Mouse (Mus musculus) forebrain, postnatal 0 days (tissue): Measurements from ENCODE around the gene Man1b1. TPM values are rescaled to one million over a fixed set of nuclear protein-coding genes. Genes with fewer than 3 reads are reported as not detected.

Experiments
- ATAC-seq: fragments of 200-750 bp; cut with Nextera tagmentation; 2 replicates; pipeline ENCODE4 v1.8.0; 2017; ENCODE audit warnings: mild to moderate bottlenecking, moderate library complexity
- DNase-seq: peaks from one replicate; pipeline ENCODE4 v3.0.0-alpha.2; 2015
- H3K27ac ChIP-seq: fragments of 300-500 bp; sonication (generic); 2 replicates; pipeline ENCODE4 v1.5.1; 2014; ENCODE audit warnings: low read depth, mild to moderate bottlenecking, antibody characterized with exemption, low read length, moderate library complexity, mixed read lengths
- H3K27me3 ChIP-seq: fragments of 300-500 bp; sonication (generic); 2 replicates; pipeline ENCODE4 v1.6.1; 2014; ENCODE audit warnings: mild to moderate bottlenecking, low read length, mixed read lengths; ENCODE audit not compliant: insufficient read depth
- H3K36me3 ChIP-seq: fragments of 300-500 bp; sonication (generic); 2 replicates; pipeline ENCODE4 v1.6.1; 2014; ENCODE audit warnings: mild to moderate bottlenecking, moderate library complexity; ENCODE audit not compliant: insufficient read depth
- H3K4me1 ChIP-seq: fragments of 300-500 bp; sonication (generic); 2 replicates; pipeline ENCODE4 v1.6.1; 2014; ENCODE audit warnings: antibody characterized with exemption; ENCODE audit not compliant: insufficient read depth
- H3K4me2 ChIP-seq: fragments of 300-500 bp; sonication (generic); 2 replicates; pipeline ENCODE4 v1.6.1; 2014; ENCODE audit warnings: low read depth, mild to moderate bottlenecking, moderate library complexity
- H3K4me3 ChIP-seq: fragments of 300-500 bp; sonication (generic); 2 replicates; pipeline ENCODE4 v1.5.1; 2014; ENCODE audit warnings: low read depth, low read length, mixed read lengths
- H3K9ac ChIP-seq: fragments of 300-500 bp; sonication (generic); 2 replicates; pipeline ENCODE4 v1.6.1; 2014; ENCODE audit warnings: mild to moderate bottlenecking
- H3K9me3 ChIP-seq: fragments of 300-500 bp; sonication (generic); 2 replicates; pipeline ENCODE4 v1.6.1; 2016; ENCODE audit warnings: low read length
- CTCF ChIP-seq: sonication (generic); IDR thresholded peaks from 2 replicates; pipeline ENCODE4 v1.5.1; 2016; ENCODE audit warnings: antibody characterized with exemption, control low read depth, low read depth
- WGBS: fragments of 180-500 bp; shearing (Covaris S2); extraction: QIAGEN DNeasy Blood & Tissue Kit; methylation state at CpG from one replicate; pipeline ENCODE4 v1.1.7; 2014; 5-methylcytosine and 5-hydroxymethylcytosine counted together
- polyA plus RNA-seq: library from polyadenylated mRNA; unstranded; fragments of >200 nt; fragmentation: Nextera tagmentation; extraction: Ambion mirVana; gene quantifications from 2 replicates; pipeline ENCODE4 v1.2.1, GENCODE M21; 2015
- total RNA-seq: library from RNA; depleted of rRNA; stranded (reverse); fragments of >200 nt; gene quantifications from 2 replicates; pipeline ENCODE4 v1.2.3, GENCODE M21; 2014

Man1b1 gene
- total and polyA plus RNA-seq, 2 experiments from 2014 or later, result 43.8 to 66.1 TPM

DNA sequence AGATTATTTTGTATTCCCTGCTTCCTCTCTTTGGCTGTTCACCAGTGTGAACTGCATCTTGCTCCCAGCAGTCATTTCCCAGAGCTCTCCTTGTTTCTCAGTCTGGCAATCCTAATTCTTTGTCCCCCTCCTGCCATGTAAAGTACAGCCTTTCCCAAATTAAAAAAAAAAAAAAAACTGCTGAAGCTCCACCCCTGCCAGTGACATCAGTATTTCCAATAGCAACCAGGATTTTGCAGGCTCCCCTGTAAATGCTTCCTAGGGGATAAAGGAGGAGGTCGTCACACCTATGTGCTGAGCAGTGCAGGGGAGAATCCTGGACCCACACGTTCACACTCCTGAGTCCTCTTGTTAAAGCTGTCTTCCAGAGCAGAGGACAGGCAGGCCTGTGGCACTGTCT lies 12.1 kb upstream of the Man1b1 start:
- Histone ChIP-seq H3K9me3 (no peaks in the 10 kb centered on the region), H3K4me1 (peaks cover 7% of the 10 kb centered on the region), H3K27me3 (peaks cover 5% of the 10 kb centered on the region; the same call in 1 of the 2 replicates), H3K27ac (peak overlapping the region; percentile 21; the same call in 1 of the 2 replicates), H3K4me3 (no peak overlapping the region), H3K9ac (no peak overlapping the region; the same call in 1 of the 2 replicates), H3K36me3 (no peaks in the 10 kb centered on the region; the same call in 1 of the 2 replicates), H3K4me2 (no peak overlapping the region)
- ATAC-seq (peak; percentile 19; the same call in 1 of the 2 replicates), DNase-seq (peak; percentile 23)
- no peak for TF ChIP-seq CTCF
- WGBS, result 23% methylated on average over 2 of the region's 2 CpGs

DNA sequence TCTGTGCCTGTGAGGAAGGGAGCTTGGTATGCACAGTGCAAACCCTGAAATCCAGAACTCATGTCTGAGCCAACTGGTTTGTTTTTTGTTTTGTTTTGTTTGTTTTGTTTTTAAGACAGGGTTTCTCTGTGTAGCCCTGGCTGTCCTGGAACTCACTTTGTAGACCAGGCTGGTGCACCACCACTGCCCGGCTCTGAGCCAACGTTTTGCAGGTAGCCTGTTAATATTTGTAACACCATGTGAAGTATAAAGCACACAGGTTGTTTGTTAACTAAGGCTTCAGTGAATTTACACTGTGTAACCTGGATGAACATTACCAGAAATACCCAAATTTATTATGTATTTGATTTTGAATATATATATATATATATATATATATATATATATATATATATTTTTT lies 6.1 kb upstream of the Man1b1 start:
- DNase-seq (no peak), ATAC-seq (no peak)
- 78% methylated on average over 2 of the region's 2 CpGs for WGBS
- Histone ChIP-seq H3K27me3 (peaks cover 2% of the 10 kb centered on the region; the same call in 1 of the 2 replicates), H3K9ac (no peak overlapping the region), H3K9me3 (no peaks in the 10 kb centered on the region), H3K4me2 (no peak overlapping the region), H3K36me3 (no peaks in the 10 kb centered on the region), H3K27ac (no peak overlapping the region), H3K4me3 (no peak overlapping the region), H3K4me1 (no peaks in the 10 kb centered on the region)
- TF ChIP-seq CTCF, result no peak

DNA sequence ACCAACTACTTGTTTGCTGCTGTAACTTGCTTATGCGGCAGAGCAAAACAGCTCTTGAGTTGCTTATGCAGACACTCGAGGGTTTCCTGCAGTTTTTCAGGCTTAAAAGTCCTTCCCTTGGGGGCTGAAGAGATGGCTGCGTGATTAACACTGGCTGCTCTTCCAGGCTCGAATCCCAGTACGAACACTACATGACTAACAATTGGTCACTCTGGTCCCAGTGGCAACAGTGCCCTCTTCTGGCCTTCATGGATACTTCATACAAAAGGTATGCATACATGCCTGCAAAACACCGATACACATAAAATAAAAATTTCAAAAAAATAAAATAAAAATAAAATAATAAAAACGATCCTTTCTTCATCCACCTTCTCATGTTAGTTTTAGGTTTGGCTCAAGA lies 3.7 kb upstream of the Man1b1 start:
- Histone ChIP-seq H3K9me3 (no peaks in the 10 kb centered on the region), H3K27ac (no peak overlapping the region), H3K4me1 (peaks cover 6% of the 10 kb centered on the region), H3K4me3 (no peak overlapping the region), H3K4me2 (no peak overlapping the region), H3K9ac (no peak overlapping the region), H3K27me3 (no peaks in the 10 kb centered on the region), H3K36me3 (no peaks in the 10 kb centered on the region)
- DNase-seq (peak; percentile 55), ATAC-seq (no peak)
- 33% methylated on average over 7 of the region's 7 CpGs for WGBS
- TF ChIP-seq CTCF, result peak; percentile 70

DNA sequence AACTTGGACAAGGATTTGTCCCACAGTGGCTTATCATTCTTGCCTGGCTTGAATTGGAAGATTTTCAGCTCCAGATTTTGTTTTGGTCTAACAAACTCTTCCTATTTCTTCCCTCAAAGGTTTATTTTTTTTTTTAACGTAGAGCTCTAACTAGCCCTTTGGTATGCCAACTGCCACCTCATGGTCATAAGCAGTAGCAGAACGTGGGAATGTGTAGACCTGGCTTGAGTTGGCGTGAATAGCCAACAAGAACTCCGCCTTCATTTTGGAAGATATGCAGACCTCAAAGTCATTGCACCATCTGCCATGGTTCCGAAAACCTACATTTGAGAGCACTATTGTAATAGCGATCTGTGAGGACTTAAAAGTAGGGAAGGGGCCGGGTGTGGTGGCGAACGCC lies 668 bp upstream of the Man1b1 start:
- H3K9me3 ChIP-seq, result no peaks in the 10 kb centered on the region
- H3K4me3 ChIP-seq, result peak overlapping the region; percentile 62
- H3K27me3 ChIP-seq, result no peaks in the 10 kb centered on the region
- DNase-seq, result no peak
- 0 out of 2 replicates have a peak overlapping the region, but pooled peaks have one; percentile 89 for H3K9ac ChIP-seq
- WGBS, result 59% methylated on average over 9 of the region's 9 CpGs
- ATAC-seq, result no peak
- H3K4me2 ChIP-seq, result peak overlapping the region; percentile 68
- peaks cover 9% of the 10 kb centered on the region for H3K4me1 ChIP-seq
- peaks cover 21% of the 10 kb centered on the region for H3K36me3 ChIP-seq
- H3K27ac ChIP-seq, result no peak overlapping the region
- TF ChIP-seq CTCF, result no peak

DNA sequence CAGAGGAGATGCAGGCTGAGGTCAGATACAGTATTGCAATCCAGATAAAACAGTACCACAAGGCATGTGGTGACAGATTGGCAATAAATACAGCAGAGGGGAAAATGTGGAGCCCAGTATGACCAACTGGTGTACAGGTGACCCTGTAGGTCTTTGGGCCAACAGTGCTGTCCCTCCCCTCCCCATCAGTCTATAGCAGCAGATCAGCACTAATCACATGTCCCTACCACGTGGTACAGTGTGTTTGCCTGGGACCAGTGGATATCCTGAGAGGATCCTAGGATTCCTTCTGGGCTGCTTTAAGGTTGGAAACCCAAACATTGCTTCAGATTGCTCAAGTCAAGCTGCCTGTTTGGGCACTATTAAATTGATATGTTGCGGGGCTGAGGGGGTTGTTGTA lies 1.4 kb downstream of the Man1b1 start:
- Histone ChIP-seq H3K36me3 (peaks cover 42% of the 10 kb centered on the region), H3K4me2 (peak overlapping the region; percentile 89), H3K27ac (no peak overlapping the region), H3K4me3 (peak overlapping the region; percentile 62), H3K9me3 (no peaks in the 10 kb centered on the region), H3K27me3 (no peaks in the 10 kb centered on the region), H3K9ac (peak overlapping the region; percentile 89), H3K4me1 (peaks cover 9% of the 10 kb centered on the region)
- 87% methylated on average over 2 of the region's 2 CpGs for WGBS
- no peak for DNase-seq
- no peak for TF ChIP-seq CTCF
- ATAC-seq, result no peak

DNA sequence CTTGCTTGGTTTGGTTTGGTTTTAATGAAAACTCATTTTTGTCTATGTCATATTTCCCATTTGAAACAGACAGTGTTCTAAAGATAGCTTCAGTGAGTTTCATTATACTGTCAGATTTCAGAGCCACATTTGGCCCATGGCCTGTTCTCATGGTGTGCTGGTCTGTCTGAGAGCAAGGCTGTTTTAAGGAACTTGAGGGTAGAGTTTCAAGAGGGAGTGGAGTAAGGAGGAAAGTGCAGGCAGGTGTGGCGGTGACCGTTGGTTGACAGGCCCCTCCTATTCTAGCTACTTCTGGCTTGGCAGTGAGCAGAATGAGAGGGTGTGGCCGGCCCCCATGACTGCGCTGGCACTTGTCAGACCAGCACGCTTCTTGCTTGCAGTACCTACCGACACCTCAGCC lies 6.2 kb downstream of the Man1b1 start:
- H3K36me3 ChIP-seq, result peaks cover 70% of the 10 kb centered on the region
- H3K27ac ChIP-seq, result no peak overlapping the region
- ATAC-seq (no peak), DNase-seq (no peak)
- WGBS, result 92% methylated on average over 6 of the region's 6 CpGs
- no peak overlapping the region for H3K4me2 ChIP-seq
- no peaks in the 10 kb centered on the region for H3K27me3 ChIP-seq
- H3K4me1 ChIP-seq, result peaks cover 4% of the 10 kb centered on the region
- TF ChIP-seq CTCF, result no peak
- H3K9ac ChIP-seq, result no peak overlapping the region
- no peak overlapping the region for H3K4me3 ChIP-seq
- H3K9me3 ChIP-seq, result no peaks in the 10 kb centered on the region

DNA sequence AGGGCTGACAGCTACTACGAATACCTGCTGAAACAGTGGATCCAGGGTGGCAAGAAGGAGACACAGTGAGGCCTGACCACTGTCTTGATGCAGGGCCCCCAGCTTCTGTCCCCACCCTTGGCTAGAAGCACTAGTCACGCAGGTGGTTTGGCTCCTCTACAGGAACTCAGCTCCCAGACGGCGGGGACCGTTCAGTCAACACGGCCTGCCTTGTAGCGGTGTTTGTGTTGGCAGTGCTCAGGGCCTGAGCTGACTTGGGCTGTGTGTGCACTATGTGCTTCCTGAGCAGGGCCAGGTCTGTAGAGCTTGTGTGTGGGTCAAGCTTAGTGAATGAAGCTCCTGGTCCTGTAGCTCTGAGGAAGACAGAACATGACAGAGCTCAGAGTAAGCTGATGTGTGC lies 16.0 kb downstream of the Man1b1 start:
- no peak for TF ChIP-seq CTCF
- 88% methylated on average over 7 of the region's 7 CpGs for WGBS
- no peak overlapping the region for H3K4me3 ChIP-seq
- no peak overlapping the region for H3K4me2 ChIP-seq
- H3K9me3 ChIP-seq, result no peaks in the 10 kb centered on the region
- H3K4me1 ChIP-seq, result no peaks in the 10 kb centered on the region
- H3K9ac ChIP-seq, result no peak overlapping the region
- DNase-seq (no peak), ATAC-seq (no peak)
- H3K27me3 ChIP-seq, result no peaks in the 10 kb centered on the region
- no peak overlapping the region for H3K27ac ChIP-seq
- peaks cover 94% of the 10 kb centered on the region for H3K36me3 ChIP-seq
